Mouse (Mus musculus): ENCODE measurements at regions not wholly inside any gene's neighbourhood (a gene's known extent, or its start where the extent isn't known, plus 50 kb on each side); places are given as distances from the start of the nearest gene placed in this dataset.

DNA sequence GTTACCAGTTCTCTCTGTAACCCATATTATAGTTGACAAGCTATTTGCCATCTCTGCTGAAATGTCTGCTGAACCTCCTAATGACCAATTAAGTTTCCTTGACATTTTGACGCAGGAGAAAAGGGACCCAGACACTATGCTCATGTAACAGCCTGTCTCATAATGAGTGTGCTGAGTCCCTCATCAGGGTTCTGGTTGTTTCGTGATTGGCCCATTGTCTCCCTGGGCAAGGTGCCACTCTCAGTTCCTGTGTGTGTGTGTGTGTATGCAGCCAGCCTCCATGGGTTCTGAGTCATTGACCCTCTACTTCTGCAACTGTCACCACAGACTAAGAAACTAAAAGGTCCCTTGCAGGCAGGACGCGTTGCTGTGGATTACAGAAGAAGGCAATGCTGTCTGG is 181.8 kb downstream of the Cd47 start:
- H3K36me3 ChIP-seq: no peaks in the 10 kb centered on the region
- ATAC-seq (ENCODE audit: insufficient number of reproducible peaks, low FRiP score): no peak
- 73% methylated on average over 4 of the region's 4 CpGs for WGBS

DNA sequence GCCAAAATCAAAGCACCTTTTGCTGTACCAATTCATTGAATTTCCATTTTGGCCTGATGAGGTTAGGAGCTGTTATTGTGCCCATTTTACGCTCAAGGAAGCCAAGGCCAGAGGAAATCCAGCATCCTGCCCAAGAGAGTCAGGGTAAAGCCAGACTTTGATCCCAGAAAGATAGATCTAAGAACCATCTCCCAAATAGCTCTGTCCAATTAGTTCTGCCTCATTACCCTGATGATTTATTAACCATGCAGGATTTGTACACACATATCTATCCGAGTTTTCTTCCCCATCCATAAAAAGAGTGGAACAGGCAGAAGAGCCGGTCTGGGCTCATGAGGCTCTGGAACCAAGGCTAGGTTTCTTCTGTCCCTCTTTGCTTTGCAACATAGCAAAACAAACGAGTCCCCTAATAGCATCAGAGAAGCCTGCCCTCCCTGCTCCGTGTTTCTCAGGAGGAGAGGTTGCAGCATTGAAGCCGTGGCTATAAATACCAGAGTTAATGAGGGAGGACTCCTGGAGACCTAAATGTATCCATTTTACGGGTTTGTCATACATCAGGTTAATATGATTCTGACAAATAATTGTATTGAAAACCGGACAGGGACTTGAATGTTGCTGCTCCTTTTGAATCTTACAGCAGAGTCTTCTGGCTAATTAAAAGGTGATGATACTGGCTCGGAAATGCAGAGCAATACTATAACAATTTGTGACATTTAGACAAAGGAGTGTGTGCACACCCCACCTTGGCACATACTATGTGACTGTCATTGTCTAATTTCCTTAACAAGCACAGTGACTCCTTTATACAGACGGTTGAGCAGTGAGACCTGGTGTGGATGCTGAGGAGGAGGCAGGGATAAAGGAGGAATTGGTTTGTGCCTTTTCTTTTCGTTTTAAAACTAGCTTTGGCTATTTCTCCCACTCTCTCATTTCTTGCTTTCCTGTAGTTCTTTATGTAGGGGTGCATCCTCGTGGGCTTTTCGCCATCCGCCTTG is 185.0 kb downstream of the Cd47 start:
- H3K4me3 ChIP-seq: no peak overlapping the region
- no peaks in the 10 kb centered on the region for H3K9me3 ChIP-seq (replicated peaks)
- no peaks in the 10 kb centered on the region for H3K27me3 ChIP-seq (replicated peaks)
- no peak for ATAC-seq (ENCODE audit: insufficient number of reproducible peaks, low FRiP score)
- H3K27ac ChIP-seq (ENCODE audit: poor library complexity, severe bottlenecking): no peak overlapping the region
- no peak overlapping the region for H3K4me2 ChIP-seq
- H3K36me3 ChIP-seq: no peaks in the 10 kb centered on the region
- 69% methylated on average over 14 of the region's 14 CpGs for WGBS
- H3K4me1 ChIP-seq (replicated peaks): no peaks in the 10 kb centered on the region
- H3K9ac ChIP-seq: no peak overlapping the region

More for the DNA sequence above, 181.8 kb downstream of the Cd47 start:
- H3K4me1 ChIP-seq (replicated peaks): no peaks in the 10 kb centered on the region
- H3K9me3 ChIP-seq (replicated peaks): no peaks in the 10 kb centered on the region
- H3K27me3 ChIP-seq (replicated peaks): no peaks in the 10 kb centered on the region
- no peak overlapping the region for H3K4me2 ChIP-seq
- no peak overlapping the region for H3K4me3 ChIP-seq
- no peak overlapping the region for H3K27ac ChIP-seq (ENCODE audit: poor library complexity, severe bottlenecking)
- H3K9ac ChIP-seq: no peak overlapping the region

DNA sequence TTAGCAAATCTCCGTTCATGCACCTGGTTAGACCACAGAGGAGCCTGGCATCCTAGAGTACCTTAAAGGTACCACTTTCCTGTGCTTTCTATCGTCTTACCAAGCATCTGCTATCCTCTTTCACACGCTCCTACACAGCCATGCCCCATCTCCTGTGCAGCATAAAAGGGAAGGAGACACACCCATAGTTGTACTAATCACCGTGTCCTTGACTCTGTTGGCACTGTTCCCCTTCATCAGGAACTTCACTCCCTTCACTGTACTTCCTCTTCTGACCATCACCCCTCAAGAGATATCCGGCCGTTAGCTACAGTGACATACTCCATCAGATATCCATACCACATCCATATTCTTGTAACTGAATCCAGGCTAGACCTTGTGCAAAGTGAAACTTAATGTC is 186.6 kb downstream of the Cd47 start:
- Histone ChIP-seq H3K4me1 (replicated peaks) (no peaks in the 10 kb centered on the region), H3K27ac (ENCODE audit: poor library complexity, severe bottlenecking) (no peak overlapping the region), H3K9ac (no peak overlapping the region), H3K36me3 (no peaks in the 10 kb centered on the region), H3K4me3 (no peak overlapping the region), H3K27me3 (replicated peaks) (no peaks in the 10 kb centered on the region), H3K4me2 (no peak overlapping the region), H3K9me3 (replicated peaks) (no peaks in the 10 kb centered on the region)
- no peak for ATAC-seq (ENCODE audit: insufficient number of reproducible peaks, low FRiP score)
- WGBS: 69% methylated on average over 6 of the region's 6 CpGs

DNA sequence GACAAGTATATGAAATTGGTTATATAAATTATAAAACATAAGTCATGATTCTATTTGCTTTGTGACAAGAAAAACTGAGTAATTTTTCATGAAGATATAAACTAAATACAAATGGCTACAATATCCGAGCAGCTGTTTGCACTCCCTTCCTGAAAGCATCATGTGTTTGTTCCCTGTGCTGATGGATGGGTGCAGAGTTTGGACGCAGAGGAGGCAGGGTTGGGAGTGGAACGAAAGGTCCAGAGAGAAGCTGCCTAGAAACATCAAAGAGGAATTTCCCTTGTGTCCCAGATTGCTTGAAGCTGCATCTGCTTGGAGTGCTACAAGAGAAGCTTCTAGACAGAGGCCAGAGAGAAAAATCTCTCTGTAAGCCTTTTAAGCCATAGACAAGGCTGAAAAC is 195.5 kb downstream of the Cd47 start:
- Histone ChIP-seq H3K27ac (ENCODE audit: poor library complexity, severe bottlenecking) (no peak overlapping the region), H3K4me2 (no peak overlapping the region), H3K36me3 (no peaks in the 10 kb centered on the region), H3K9me3 (replicated peaks) (no peaks in the 10 kb centered on the region), H3K27me3 (replicated peaks) (peaks cover 31% of the 10 kb centered on the region), H3K4me3 (no peak overlapping the region), H3K4me1 (replicated peaks) (0 out of 2 replicates have a peak, but pooled peaks cover 6% of the 10 kb centered on the region), H3K9ac (no peak overlapping the region)
- no peak for ATAC-seq (ENCODE audit: insufficient number of reproducible peaks, low FRiP score)
- 65% methylated on average over 3 of the region's 3 CpGs for WGBS

DNA sequence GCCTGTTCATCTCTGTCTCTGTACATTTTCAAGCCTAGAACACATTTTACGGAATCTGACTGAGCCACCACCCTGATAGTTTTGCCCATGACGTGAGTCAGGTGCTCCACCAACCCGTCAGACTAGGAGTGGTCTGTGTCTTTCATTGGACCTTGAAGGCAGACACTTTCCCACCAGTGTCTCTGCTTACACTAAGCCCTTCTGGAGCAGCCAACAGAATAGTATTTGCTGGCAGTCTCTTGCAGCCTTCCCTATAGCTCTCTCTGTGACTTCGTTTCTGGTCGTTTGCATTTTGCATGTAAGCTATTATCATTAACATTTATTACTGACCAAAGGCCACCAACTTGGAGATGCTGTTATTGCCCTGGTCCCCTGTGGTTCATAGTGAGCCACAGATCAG is 196.3 kb downstream of the Cd47 start:
- no peak for ATAC-seq (ENCODE audit: insufficient number of reproducible peaks, low FRiP score)
- 0 out of 2 replicates have a peak, but pooled peaks cover 9% of the 10 kb centered on the region for H3K4me1 ChIP-seq (replicated peaks)
- no peak overlapping the region for H3K4me2 ChIP-seq
- no peaks in the 10 kb centered on the region for H3K9me3 ChIP-seq (replicated peaks)
- 62% methylated on average over 5 of the region's 5 CpGs for WGBS
- no peak overlapping the region for H3K27ac ChIP-seq (ENCODE audit: poor library complexity, severe bottlenecking)
- H3K4me3 ChIP-seq: no peak overlapping the region
- peaks cover 36% of the 10 kb centered on the region for H3K27me3 ChIP-seq (replicated peaks)
- H3K36me3 ChIP-seq: no peaks in the 10 kb centered on the region
- H3K9ac ChIP-seq: no peak overlapping the region

DNA sequence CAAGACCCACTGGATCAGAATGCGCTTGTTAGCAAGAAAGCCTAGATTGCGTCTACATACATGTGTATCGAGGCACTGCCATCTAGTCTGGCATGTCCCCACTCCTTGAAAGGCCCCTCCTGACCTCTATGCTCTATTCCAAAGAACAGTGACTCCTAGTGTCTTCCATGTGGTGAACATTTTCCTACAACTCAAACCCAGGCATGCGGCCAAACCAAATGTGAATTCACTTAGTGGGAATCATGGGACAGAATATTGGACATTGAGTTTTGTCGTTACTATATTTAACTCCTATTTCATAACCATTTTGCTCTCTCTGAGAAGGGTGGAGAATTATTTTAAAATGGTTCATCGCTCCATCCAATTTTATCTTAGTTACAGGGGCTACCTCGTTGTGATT is 196.7 kb downstream of the Cd47 start:
- ATAC-seq (ENCODE audit: insufficient number of reproducible peaks, low FRiP score): no peak
- Histone ChIP-seq H3K36me3 (no peaks in the 10 kb centered on the region), H3K4me2 (no peak overlapping the region), H3K9me3 (replicated peaks) (no peaks in the 10 kb centered on the region), H3K4me1 (replicated peaks) (0 out of 2 replicates have a peak, but pooled peaks cover 9% of the 10 kb centered on the region), H3K4me3 (no peak overlapping the region), H3K27ac (ENCODE audit: poor library complexity, severe bottlenecking) (no peak overlapping the region), H3K27me3 (replicated peaks) (peaks cover 36% of the 10 kb centered on the region), H3K9ac (no peak overlapping the region)
- 86% methylated on average over 7 of the region's 7 CpGs for WGBS

DNA sequence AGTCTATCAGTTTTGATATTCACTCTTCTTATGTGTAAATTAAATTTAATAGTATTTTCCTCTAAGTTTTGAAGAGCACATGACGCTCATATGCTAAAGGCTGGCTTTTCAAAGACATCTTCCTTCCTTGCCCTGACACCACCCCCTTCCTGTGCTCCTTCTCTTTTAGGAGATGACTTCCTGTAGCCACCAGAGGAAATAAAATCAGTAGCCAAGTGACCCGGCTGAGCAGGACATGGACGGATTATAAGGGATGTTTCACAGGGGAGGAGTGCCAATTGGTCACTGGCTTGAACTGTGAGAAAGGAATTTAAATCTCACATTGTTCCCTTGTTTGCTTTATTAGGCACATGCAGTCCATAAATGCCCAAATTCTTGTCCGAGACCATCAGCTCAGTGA is 200.5 kb downstream of the Cd47 start:
- Histone ChIP-seq H3K27me3 (replicated peaks) (peaks cover 54% of the 10 kb centered on the region), H3K9me3 (replicated peaks) (no peaks in the 10 kb centered on the region), H3K36me3 (no peaks in the 10 kb centered on the region), H3K4me3 (no peak overlapping the region), H3K27ac (ENCODE audit: poor library complexity, severe bottlenecking) (no peak overlapping the region), H3K9ac (no peak overlapping the region), H3K4me2 (no peak overlapping the region), H3K4me1 (replicated peaks) (0 out of 2 replicates have a peak, but pooled peaks cover 9% of the 10 kb centered on the region)
- ATAC-seq (ENCODE audit: insufficient number of reproducible peaks, low FRiP score): no peak
- WGBS: 62% methylated on average over 4 of the region's 4 CpGs

DNA sequence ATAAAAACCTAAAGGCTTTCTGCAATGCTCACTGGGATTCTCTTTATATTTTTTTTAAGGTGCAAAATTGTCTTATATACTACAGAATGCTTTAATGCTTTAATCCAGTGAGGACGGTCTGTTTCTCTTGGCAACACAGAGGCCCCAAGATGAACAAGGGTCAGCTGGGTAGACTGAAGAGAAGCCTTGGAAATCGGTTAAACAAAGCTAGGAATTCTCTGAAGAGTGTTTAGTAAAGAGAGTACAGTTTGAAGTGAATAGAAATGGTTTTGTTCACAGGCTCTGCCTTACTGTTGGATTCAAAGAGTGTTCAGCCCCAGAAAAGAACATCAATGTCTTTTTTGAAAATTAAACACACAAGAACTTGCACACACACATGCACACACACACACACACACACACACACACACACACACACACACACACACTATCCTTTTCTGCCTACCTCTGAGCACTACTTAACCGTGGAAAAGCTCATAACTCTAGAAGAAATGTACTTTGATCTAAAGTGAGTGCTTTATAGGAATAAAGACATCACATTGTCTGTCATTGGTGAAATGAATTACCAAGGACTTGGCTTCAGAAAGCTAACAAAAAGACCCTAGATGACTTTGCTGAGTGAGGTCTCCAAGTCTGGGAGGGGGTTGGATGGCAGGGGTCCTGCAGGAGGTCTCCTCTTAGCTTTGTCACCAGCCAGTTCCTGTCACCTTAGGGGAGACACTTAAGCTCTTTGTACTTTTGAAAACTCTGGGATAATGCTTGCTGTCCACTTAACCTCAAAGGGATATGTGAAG is 201.5 kb downstream of the Cd47 start:
- no peak for ATAC-seq (ENCODE audit: insufficient number of reproducible peaks, low FRiP score)
- Histone ChIP-seq H3K36me3 (no peaks in the 10 kb centered on the region), H3K4me3 (no peak overlapping the region), H3K27me3 (replicated peaks) (peaks cover 61% of the 10 kb centered on the region), H3K9ac (no peak overlapping the region), H3K4me2 (no peak overlapping the region), H3K4me1 (replicated peaks) (0 out of 2 replicates have a peak, but pooled peaks cover 9% of the 10 kb centered on the region), H3K9me3 (replicated peaks) (no peaks in the 10 kb centered on the region), H3K27ac (ENCODE audit: poor library complexity, severe bottlenecking) (no peak overlapping the region)
- 65% methylated on average over 3 of the region's 3 CpGs for WGBS

DNA sequence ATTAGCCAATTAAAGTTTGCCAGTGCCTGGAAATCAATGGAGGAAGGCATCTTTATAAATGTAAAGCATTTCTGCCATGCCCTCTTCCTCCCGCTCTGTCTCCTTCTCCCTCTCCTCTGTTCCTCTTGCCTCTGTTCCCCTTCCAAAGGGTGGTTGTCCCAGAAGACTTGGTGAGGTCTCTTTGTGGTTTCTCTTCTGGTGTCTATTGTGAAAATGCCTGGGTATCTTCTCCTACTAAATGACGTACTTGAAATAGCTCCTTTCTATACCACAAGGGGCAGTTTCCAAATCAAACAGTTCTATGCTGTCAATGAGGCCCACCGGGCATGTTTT is 202.1 kb downstream of the Cd47 start:
- Histone ChIP-seq H3K9me3 (replicated peaks) (no peaks in the 10 kb centered on the region), H3K27ac (ENCODE audit: poor library complexity, severe bottlenecking) (no peak overlapping the region), H3K9ac (no peak overlapping the region), H3K4me1 (replicated peaks) (0 out of 2 replicates have a peak, but pooled peaks cover 9% of the 10 kb centered on the region), H3K36me3 (no peaks in the 10 kb centered on the region), H3K27me3 (replicated peaks) (peaks cover 59% of the 10 kb centered on the region), H3K4me3 (no peak overlapping the region), H3K4me2 (no peak overlapping the region)
- WGBS: 51% methylated on average over 3 of the region's 3 CpGs
- ATAC-seq (ENCODE audit: insufficient number of reproducible peaks, low FRiP score): no peak

DNA sequence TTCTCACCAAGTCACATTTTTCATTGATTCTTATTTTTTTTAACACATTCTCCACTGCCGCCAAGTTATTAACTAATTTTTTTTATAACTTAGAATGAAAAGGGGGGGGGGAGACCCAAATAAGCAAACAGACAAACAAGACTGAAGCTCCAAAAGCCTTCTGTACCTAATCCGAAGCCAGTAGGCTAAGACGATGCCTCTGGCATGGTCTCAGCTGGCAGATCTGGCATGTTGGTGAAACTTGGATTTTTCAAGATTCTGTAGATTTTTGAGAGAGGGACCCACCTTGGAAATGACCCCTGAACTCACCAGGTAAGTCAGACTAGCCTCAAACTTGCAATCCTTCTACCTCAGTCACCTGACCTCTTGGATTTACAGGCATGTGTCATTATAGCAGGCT is 208.7 kb downstream of the Cd47 start:
- Histone ChIP-seq H3K9ac (no peak overlapping the region), H3K27ac (ENCODE audit: poor library complexity, severe bottlenecking) (no peak overlapping the region), H3K4me3 (no peak overlapping the region), H3K4me2 (no peak overlapping the region), H3K27me3 (replicated peaks) (peaks cover 24% of the 10 kb centered on the region), H3K4me1 (replicated peaks) (no peaks in the 10 kb centered on the region; the same call in 1 of the 2 replicates), H3K36me3 (no peaks in the 10 kb centered on the region), H3K9me3 (replicated peaks) (no peaks in the 10 kb centered on the region)
- no peak for ATAC-seq (ENCODE audit: insufficient number of reproducible peaks, low FRiP score)
- WGBS: 81% methylated on average over 3 of the region's 3 CpGs

DNA sequence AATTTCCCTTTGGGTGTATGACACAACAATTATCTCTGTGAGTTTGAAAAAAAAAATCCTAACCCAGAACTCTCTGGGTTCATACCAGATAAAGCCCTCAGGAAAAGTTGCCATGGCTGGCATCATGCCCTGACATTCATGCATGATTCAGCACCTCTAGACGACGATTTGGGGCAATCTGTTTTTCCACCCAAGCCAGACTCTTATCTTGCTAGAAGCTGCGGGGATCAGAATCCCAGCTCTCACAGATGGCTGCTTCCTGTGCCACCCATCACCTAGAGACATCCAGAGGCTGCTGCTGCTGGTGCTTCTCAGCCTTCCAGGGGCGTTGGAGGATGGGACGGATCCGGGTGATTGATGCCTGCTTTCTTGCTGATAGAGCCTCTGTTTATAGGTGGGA is 209.2 kb downstream of the Cd47 start:
- Histone ChIP-seq H3K4me2 (no peak overlapping the region), H3K27me3 (replicated peaks) (peaks cover 21% of the 10 kb centered on the region), H3K9ac (no peak overlapping the region), H3K4me3 (no peak overlapping the region), H3K36me3 (no peaks in the 10 kb centered on the region), H3K4me1 (replicated peaks) (no peaks in the 10 kb centered on the region; the same call in 1 of the 2 replicates), H3K9me3 (replicated peaks) (no peaks in the 10 kb centered on the region), H3K27ac (ENCODE audit: poor library complexity, severe bottlenecking) (no peak overlapping the region)
- 9% methylated on average over 6 of the region's 6 CpGs for WGBS
- ATAC-seq (ENCODE audit: insufficient number of reproducible peaks, low FRiP score): no peak
